Mouse (Mus musculus) myocyte (in vitro differentiated cells): ENCODE results near the gene Atoh8. TPM values are rescaled to one million over a fixed set of nuclear protein-coding genes. Genes with fewer than 3 reads are reported as not detected.

ENCODE experiments used
- H3K27me3 ChIP-seq: one replicate; pipeline ENCODE4 v1.6.1; 2011; ENCODE audit not compliant: control insufficient read depth, insufficient read depth, insufficient read length
- H3K36me3 ChIP-seq: one replicate; pipeline ENCODE4 v1.6.1; 2011; ENCODE audit not compliant: control insufficient read depth, insufficient read depth
- H3K4me2 ChIP-seq: one replicate; pipeline ENCODE4 v1.6.1; 2011; ENCODE audit warnings: low read depth, control low read depth
- H3K4me3 ChIP-seq: one replicate; pipeline ENCODE4 v1.5.1; 2011; ENCODE audit warnings: mild to moderate bottlenecking, control low read depth, moderate library complexity
- H3K79me2 ChIP-seq: one replicate; pipeline ENCODE4 v1.6.1; 2011; ENCODE audit not compliant: control insufficient read depth, insufficient read depth
- H3ac ChIP-seq: one replicate; pipeline ENCODE4 v1.6.1; 2011; ENCODE audit not compliant: control insufficient read depth, insufficient read length
- CEBPB ChIP-seq: IDR thresholded peaks from 2 replicates; pipeline ENCODE4 v1.6.1; 2011; ENCODE audit warnings: mild to moderate bottlenecking, moderate library complexity; ENCODE audit not compliant: poor library complexity, insufficient read depth, severe bottlenecking
- E2F4 ChIP-seq: IDR thresholded peaks from one replicate; pipeline ENCODE4 v1.6.1; 2011; ENCODE audit warnings: mild to moderate bottlenecking, control low read depth, moderate library complexity; ENCODE audit not compliant: insufficient read depth
- MAX ChIP-seq: IDR thresholded peaks from one replicate; pipeline ENCODE4 v1.6.1; 2011; ENCODE audit warnings: low read depth, mild to moderate bottlenecking, control low read depth
- MYOD1 ChIP-seq, 3 experiments: IDR thresholded peaks; one replicate each; pipeline ENCODE4 v1.6.1; 2011; ENCODE audit warnings: control low read depth in 2 of 3, low read depth in 2 of 3, mild to moderate bottlenecking in 2 of 3, moderate library complexity in 1 of 3; ENCODE audit not compliant: insufficient read length in 2 of 3, control insufficient read depth in 1 of 3
- MYOG ChIP-seq, 3 experiments: IDR thresholded peaks; one replicate each; pipeline ENCODE4 v1.6.1; 2011; ENCODE audit warnings: control low read depth in 2 of 3, low read depth in 2 of 3, mild to moderate bottlenecking in 2 of 3; ENCODE audit not compliant: insufficient read length in 2 of 3, control insufficient read depth in 1 of 3, insufficient read depth in 1 of 3
- POLR2A ChIP-seq: IDR thresholded peaks from one replicate; pipeline ENCODE4 v1.6.1; 2011; ENCODE audit warnings: low read depth, mild to moderate bottlenecking, control low read depth, moderate library complexity; ENCODE audit not compliant: insufficient read length
- POLR2AphosphoS2 ChIP-seq: IDR thresholded peaks from one replicate; pipeline ENCODE4 v1.6.1; 2011; ENCODE audit warnings: low read depth, control low read depth; ENCODE audit not compliant: insufficient read length
- REST ChIP-seq: IDR thresholded peaks from one replicate; pipeline ENCODE4 v1.6.1; 2011; ENCODE audit warnings: mild to moderate bottlenecking, control low read depth, moderate library complexity; ENCODE audit not compliant: insufficient read depth, insufficient read length
- SRF ChIP-seq: IDR thresholded peaks from one replicate; pipeline ENCODE4 v1.6.1; 2011; ENCODE audit warnings: low read depth; ENCODE audit not compliant: control insufficient read depth, insufficient read length
- TCF12 ChIP-seq: IDR thresholded peaks from one replicate; pipeline ENCODE4 v1.6.1; 2011; ENCODE audit warnings: mild to moderate bottlenecking, control low read depth; ENCODE audit not compliant: poor library complexity, insufficient read depth, severe bottlenecking
- TCF3 ChIP-seq: IDR thresholded peaks from one replicate; pipeline ENCODE4 v1.6.1; 2011; ENCODE audit warnings: low read depth, control low read depth; ENCODE audit not compliant: insufficient read length
- USF1 ChIP-seq: IDR thresholded peaks from one replicate; pipeline ENCODE4 v1.6.1; 2011; ENCODE audit warnings: low read depth, mild to moderate bottlenecking, control low read depth, moderate library complexity
- polyA plus RNA-seq: library from polyadenylated mRNA; unstranded; fragments of >200 nt; fragmentation: generic; extraction: Trizol; gene quantifications from one replicate; pipeline ENCODE4 v1.2.1, GENCODE M21; 2012; ENCODE audit warnings: missing spikeins

Gene Atoh8
- polyA plus RNA-seq = 2.1 TPM

- peak in 1 of 3 experiments; percentile 36 for TF ChIP-seq MYOG (IDR thresholded peaks at IDR 0.05; ENCODE audit: control insufficient read depth in 1 of 3, insufficient read depth in 1 of 3, insufficient read length in 2 of 3, low read depth in 2 of 3)
- peak in 1 of 3 experiments; percentile 37 for TF ChIP-seq MYOD1 (IDR thresholded peaks at IDR 0.05; ENCODE audit: control insufficient read depth in 1 of 3, insufficient read length in 2 of 3, low read depth in 2 of 3)
- TF ChIP-seq E2F4 = no peak
- no peak for TF ChIP-seq MAX
- no peak for TF ChIP-seq CEBPB
- TF ChIP-seq TCF3 = no peak
- peak; percentile 60 for TF ChIP-seq POLR2A
- TF ChIP-seq USF1 = no peak
- no peak for TF ChIP-seq TCF12
- no peak for TF ChIP-seq SRF
- peak; percentile 18 for TF ChIP-seq POLR2AphosphoS2
- TF ChIP-seq REST = no peak
- H3K36me3 ChIP-seq = no peaks in the 10 kb centered on the region
- peak within 1 kb of the TSS; percentile 87 for H3K4me2 ChIP-seq
- H3ac ChIP-seq = peak within 1 kb of the TSS; percentile 14
- no peaks in the 10 kb centered on the region for H3K79me2 ChIP-seq
- H3K4me3 ChIP-seq = peak within 1 kb of the TSS; percentile 31
- H3K27me3 ChIP-seq = no peaks in the 10 kb centered on the region
Observed at GRCm38 (mm10) chr6:72235098-72235806, at the start of gene Atoh8. Atoh8 (minus strand) TSS chr6:72235577.

- Histone ChIP-seq H3K79me2 (no peaks in the 10 kb centered on the region), H3K4me2 (peak overlapping the region; percentile 37), H3K36me3 (no peaks in the 10 kb centered on the region), H3ac (no peak overlapping the region), H3K4me3 (no peak overlapping the region), H3K27me3 (no peaks in the 10 kb centered on the region)
- TF ChIP-seq MYOG (IDR thresholded peaks at IDR 0.05; ENCODE audit: control insufficient read depth in 1 of 3, insufficient read depth in 1 of 3, insufficient read length in 2 of 3, low read depth in 2 of 3) = no peak
- TF ChIP-seq REST = no peak
- TF ChIP-seq USF1 = no peak
Observed at GRCm38 (mm10) chr6:72283914-72284313, 48.5 kb upstream of the Atoh8 start.

- H3K36me3 ChIP-seq = no peaks in the 10 kb centered on the region
- no peak overlapping the region for H3ac ChIP-seq
- no peaks in the 10 kb centered on the region for H3K27me3 ChIP-seq
- H3K79me2 ChIP-seq = no peaks in the 10 kb centered on the region
- H3K4me3 ChIP-seq = no peak overlapping the region
- TF ChIP-seq MAX = no peak
- no peak for TF ChIP-seq POLR2A
- no peak for TF ChIP-seq TCF12
- no peak for TF ChIP-seq SRF
- peak; percentile 87 for TF ChIP-seq CEBPB
- no peak for TF ChIP-seq E2F4
- no peak for TF ChIP-seq MYOG (IDR thresholded peaks at IDR 0.05; ENCODE audit: control insufficient read depth in 1 of 3, insufficient read depth in 1 of 3, insufficient read length in 2 of 3, low read depth in 2 of 3)
- TF ChIP-seq REST = no peak
- H3K4me2 ChIP-seq = no peak overlapping the region
Observed at GRCm38 (mm10) chr6:72280410-72280998, 45.1 kb upstream of the Atoh8 start.

- no peak overlapping the region for H3ac ChIP-seq
- no peaks in the 10 kb centered on the region for H3K79me2 ChIP-seq
- H3K4me3 ChIP-seq = no peak overlapping the region
- no peak for TF ChIP-seq MYOG (IDR thresholded peaks at IDR 0.05; ENCODE audit: control insufficient read depth in 1 of 3, insufficient read depth in 1 of 3, insufficient read length in 2 of 3, low read depth in 2 of 3)
- no peak for TF ChIP-seq MYOD1 (IDR thresholded peaks at IDR 0.05; ENCODE audit: control insufficient read depth in 1 of 3, insufficient read length in 2 of 3, low read depth in 2 of 3)
- no peak for TF ChIP-seq TCF12
- TF ChIP-seq REST = no peak
- no peak for TF ChIP-seq POLR2A
- TF ChIP-seq MAX = no peak
- TF ChIP-seq POLR2AphosphoS2 = no peak
- TF ChIP-seq TCF3 = no peak
- no peak for TF ChIP-seq SRF
- TF ChIP-seq USF1 = no peak
- no peak for TF ChIP-seq E2F4
- TF ChIP-seq CEBPB = no peak
- no peaks in the 10 kb centered on the region for H3K27me3 ChIP-seq
- no peaks in the 10 kb centered on the region for H3K36me3 ChIP-seq
- H3K4me2 ChIP-seq = no peak overlapping the region
Observed at GRCm38 (mm10) chr6:72279505-72279904, 44.1 kb upstream of the Atoh8 start.

- Histone ChIP-seq H3K27me3 (no peaks in the 10 kb centered on the region), H3K79me2 (no peaks in the 10 kb centered on the region), H3ac (no peak overlapping the region), H3K4me2 (no peak overlapping the region), H3K36me3 (no peaks in the 10 kb centered on the region), H3K4me3 (no peak overlapping the region)
- TF ChIP-seq TCF3 (no peak), E2F4 (no peak), POLR2AphosphoS2 (no peak), POLR2A (no peak), MYOD1 (IDR thresholded peaks at IDR 0.05; ENCODE audit: control insufficient read depth in 1 of 3, insufficient read length in 2 of 3, low read depth in 2 of 3) (no peak), TCF12 (no peak), MAX (no peak), CEBPB (no peak), REST (no peak), SRF (no peak), MYOG (IDR thresholded peaks at IDR 0.05; ENCODE audit: control insufficient read depth in 1 of 3, insufficient read depth in 1 of 3, insufficient read length in 2 of 3, low read depth in 2 of 3) (no peak), USF1 (no peak)
Observed at GRCm38 (mm10) chr6:72278835-72279234, 43.5 kb upstream of the Atoh8 start.
